8 mouse cellular contexts compared by ENCODE assay signal in the genomic region with DNA sequence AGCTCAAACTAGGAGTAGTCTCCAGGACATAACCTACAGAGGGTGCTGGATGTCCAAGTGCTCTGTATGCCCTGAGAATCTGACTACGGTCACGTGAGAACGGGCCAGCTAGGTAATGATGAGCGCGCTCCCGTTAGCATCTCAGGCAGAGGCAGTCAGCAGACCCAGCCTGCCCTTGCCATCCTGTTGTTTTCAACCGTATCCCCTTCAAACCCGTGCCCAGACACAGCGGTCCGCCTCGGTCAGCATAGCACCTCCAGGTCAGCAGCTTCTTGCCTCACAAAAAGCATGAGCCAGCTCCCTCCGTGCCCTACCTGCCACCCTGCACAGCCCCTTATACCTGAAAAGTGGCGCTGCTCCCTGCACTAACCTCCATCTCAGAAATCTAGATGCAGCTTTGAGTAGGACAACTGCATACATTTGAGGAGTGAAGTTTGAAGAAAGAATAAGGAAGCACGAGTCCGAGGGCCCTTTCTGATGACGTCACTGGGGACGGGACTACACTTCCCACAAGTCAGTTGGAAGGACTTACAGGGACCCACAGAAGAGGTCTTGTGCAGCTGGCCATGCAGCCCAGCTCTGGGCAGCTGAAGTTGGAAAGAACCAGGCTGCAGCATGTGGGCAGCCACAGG. TPM values are rescaled to one million over a fixed set of nuclear protein-coding genes. Genes with fewer than 3 reads are reported as not detected.
DNase-seq lines count a peak whose midpoint lies in the region; ATAC-seq and TF ChIP-seq lines count a peak whose summit lies in the region.

No protein-coding gene starts in this region.

- H3K9ac ChIP-seq in forebrain, embryonic 15.5 days (replicated peaks), result peak overlapping the region; percentile 77

- no peaks in the 10 kb centered on the region for H3K36me3 ChIP-seq in forebrain, embryonic 15.5 days

- no peak for TF ChIP-seq CTCF in lung, adult 2 months (IDR thresholded peaks at IDR 0.05; ENCODE audit: insufficient read depth, low read length)

- no peaks in the 10 kb centered on the region for H3K27me3 ChIP-seq in forebrain, embryonic 15.5 days

- no peaks in the 10 kb centered on the region for H3K9me3 ChIP-seq in forebrain, embryonic 15.5 days

- H3K27ac ChIP-seq in forebrain, embryonic 15.5 days (replicated peaks), result peak overlapping the region; percentile 68

- under 1% methylated on average over 17 of the region's 17 CpGs for WGBS in forebrain, embryonic 15.5 days
- WGBS in lung, adult 2 months, result under 1% methylated on average over 17 of the region's 17 CpGs

- intact Hi-C loops in heart, postnatal 25 days (cut with DNase I), result loop anchor here (1.0 to 5.0 kb wide), 4 partner anchors 41 to 115 kb away; a partner anchor contains a TSS

- peak overlapping the region; percentile 86 for H3K4me2 ChIP-seq in forebrain, embryonic 15.5 days (replicated peaks)

- TF ChIP-seq POLR2A in lung, adult 2 months (IDR thresholded peaks at IDR 0.05; ENCODE audit: borderline replicate concordance, extremely low read depth, low read depth, low read length), result peak; percentile 45; the same call in 1 of the 2 replicates

- peak; percentile 90 for DNase-seq in ES-CJ7 (ENCODE audit: low read depth, low spot score)
- DNase-seq in cerebellum, adult 11-12 months, result peak; percentile 89
- DNase-seq in heart, postnatal 25 days (ENCODE audit: low spot score), result peak; percentile 77
- peak; percentile 87 to 97 for DNase-seq in layer of hippocampus, adult 18-20 months (ENCODE audit: low spot score in 2 of 2)
- DNase-seq in lung, adult 2 months, result peak; percentile 86
- DNase-seq in thymus, adult 18-20 months, result peak; percentile 77 to 84

- peak; percentile 93 for ATAC-seq in forebrain, embryonic 15.5 days (replicated peaks)
- peak; percentile 97 for ATAC-seq in neutrophil, adult 5-6 weeks (ENCODE audit: extremely low read depth, insufficient number of reproducible peaks, low FRiP score, poor library complexity, severe bottlenecking)

- peak overlapping the region; percentile 96 for H3K4me3 ChIP-seq in forebrain, embryonic 15.5 days
- H3K4me3 ChIP-seq in lung, adult 2 months (replicated peaks; ENCODE audit: extremely low read depth, low read depth, low read length), result peak overlapping the region; percentile 98

- H3K4me1 ChIP-seq in forebrain, embryonic 15.5 days, result peaks cover 22% of the 10 kb centered on the region
- H3K4me1 ChIP-seq in lung, adult 2 months (ENCODE audit: control insufficient read depth, insufficient read depth, low read length), result peaks cover 2% of the 10 kb centered on the region; the same call in 1 of the 2 replicates

RNA-seq across cellular contexts. Expression of a gene that starts 5.0 kb away (rescaled TPM):
- 11.9 and 13.2 TPM in 2 replicates for polyA plus RNA-seq in forebrain, embryonic 15.5 days (2015; fragmentation: Nextera tagmentation; extraction: Ambion mirVana)
- total RNA-seq in heart, postnatal 25 days (2021), result 1 to 10 TPM; 6.5 to 7.1 TPM
- 10 to 100 TPM; 13.8 to 14.7 TPM for total RNA-seq in layer of hippocampus, adult 18-20 months (2021)
- polyA plus RNA-seq in lung, adult 2 months (2012; rRNA removed), result 0.75 and 0.84 TPM in 2 replicates
- total RNA-seq in neutrophil, adult 5-6 weeks (2017), result 11.0 and 20.7 TPM in 2 replicates

RNA-seq across cellular contexts. Expression of a gene that starts 31.1 kb away (rescaled TPM):
- 7.1 and 8.6 TPM in 2 replicates for polyA plus RNA-seq in forebrain, embryonic 15.5 days (2015; fragmentation: Nextera tagmentation; extraction: Ambion mirVana)
- 1 to 10 TPM; 1.8 to 2.4 TPM for total RNA-seq in heart, postnatal 25 days (2021)
- total RNA-seq in layer of hippocampus, adult 18-20 months (2021), result 1 to 10 TPM; 7.0 to 7.8 TPM
- 0.50 and 1.0 TPM in 2 replicates for polyA plus RNA-seq in lung, adult 2 months (2012; rRNA removed)
- 13.5 and 14.0 TPM in 2 replicates for total RNA-seq in neutrophil, adult 5-6 weeks (2017)

RNA-seq across cellular contexts. Expression of a gene that starts 37.1 kb away (rescaled TPM):
- polyA plus RNA-seq in forebrain, embryonic 15.5 days (2015; fragmentation: Nextera tagmentation; extraction: Ambion mirVana), result 16.2 and 21.1 TPM in 2 replicates
- 1 to 10 TPM; 4.0 to 5.7 TPM for total RNA-seq in heart, postnatal 25 days (2021)
- total RNA-seq in layer of hippocampus, adult 18-20 months (2021), result 10 to 100 TPM; 20.9 to 21.8 TPM
- polyA plus RNA-seq in lung, adult 2 months (2012; rRNA removed), result 3.3 and 4.9 TPM in 2 replicates
- total RNA-seq in neutrophil, adult 5-6 weeks (2017), result 14.3 and 16.9 TPM in 2 replicates

RNA-seq across cellular contexts. Expression of a gene that starts 55.5 kb away (rescaled TPM):
- 2.8 and 3.5 TPM in 2 replicates for polyA plus RNA-seq in forebrain, embryonic 15.5 days (2015; fragmentation: Nextera tagmentation; extraction: Ambion mirVana)
- 1 to 10 TPM; 1.5 TPM for total RNA-seq in heart, postnatal 25 days (2021)
- total RNA-seq in layer of hippocampus, adult 18-20 months (2021), result 1 to 10 TPM; 4.0 to 4.5 TPM
- polyA plus RNA-seq in lung, adult 2 months (2012; rRNA removed), result 0.46 and 1.2 TPM in 2 replicates
- total RNA-seq in neutrophil, adult 5-6 weeks (2017), result 0.74 and 2.0 TPM in 2 replicates

Comparison
In these comparisons a context has a peak if more than half of its experiments do, and no peak if none do; other contexts are left out.
1. Peak in every context shown above with its lines: DNase-seq, ATAC-seq, H3K4me3 ChIP-seq and H3K27ac ChIP-seq.